Mouse (Mus musculus): Measurements from ENCODE around the gene Epx. TPM values are rescaled to one million over a fixed set of nuclear protein-coding genes. Genes with fewer than 3 reads are reported as not detected.
A peak's percentile ranks its signal among the peaks of the same experiment; 100 is the strongest.

Gene Epx
- polyA plus RNA-seq, 1 experiment, result 8.2 TPM

- no peak overlapping the region for H3K27ac ChIP-seq (ENCODE audit: control insufficient read depth, insufficient read depth, low read depth, low read length, poor library complexity)
- H3K4me1 ChIP-seq (ENCODE audit: control insufficient read depth, insufficient read depth, low read length), result no peaks in the 10 kb centered on the region
- H3K4me3 ChIP-seq (replicated peaks; ENCODE audit: control insufficient read depth, low read depth, low read length), result no peak overlapping the region
- 31% methylated on average over 4 of the region's 4 CpGs for WGBS
- TF ChIP-seq POLR2A (IDR thresholded peaks at IDR 0.05; ENCODE audit: borderline replicate concordance, control insufficient read depth, low read depth, low read length), result no peak
- no peak for TF ChIP-seq CTCF (IDR thresholded peaks at IDR 0.05; ENCODE audit: control insufficient read depth, insufficient read depth, low read length)
These were observed 57.9 kb downstream of the Epx start for GRCm38 (mm10) chr11:87817443-87817773.

GRCm38 (mm10) chr11:87816707-87817442 lies 58.5 kb downstream of the Epx start:
- Histone ChIP-seq H3K27ac (ENCODE audit: control insufficient read depth, insufficient read depth, low read depth, low read length, poor library complexity) (no peak overlapping the region), H3K4me3 (replicated peaks; ENCODE audit: control insufficient read depth, low read depth, low read length) (no peak overlapping the region), H3K4me1 (ENCODE audit: control insufficient read depth, insufficient read depth, low read length) (no peaks in the 10 kb centered on the region)
- 5% methylated on average over 31 of the region's 31 CpGs for WGBS
- peak; percentile 78 for TF ChIP-seq CTCF (IDR thresholded peaks at IDR 0.05; ENCODE audit: control insufficient read depth, insufficient read depth, low read length)
- no peak for TF ChIP-seq POLR2A (IDR thresholded peaks at IDR 0.05; ENCODE audit: borderline replicate concordance, control insufficient read depth, low read depth, low read length)

GRCm38 (mm10) chr11:87814831-87815230 lies 60.5 kb downstream of the Epx start:
- Histone ChIP-seq H3K27ac (ENCODE audit: control insufficient read depth, insufficient read depth, low read depth, low read length, poor library complexity) (no peak overlapping the region), H3K4me1 (ENCODE audit: control insufficient read depth, insufficient read depth, low read length) (no peaks in the 10 kb centered on the region), H3K4me3 (replicated peaks; ENCODE audit: control insufficient read depth, low read depth, low read length) (no peak overlapping the region)
- 68% methylated on average over 8 of the region's 8 CpGs for WGBS
- TF ChIP-seq CTCF (IDR thresholded peaks at IDR 0.05; ENCODE audit: control insufficient read depth, insufficient read depth, low read length), result no peak
- no peak for TF ChIP-seq POLR2A (IDR thresholded peaks at IDR 0.05; ENCODE audit: borderline replicate concordance, control insufficient read depth, low read depth, low read length)

Other genes starting within 250 kb of the Epx start
- 0.97 and 3.9 TPM in 2 replicates for gene Rnf43, start 212.8 kb downstream of the Epx start, polyA plus RNA-seq (2011; ENCODE audit: insufficient read depth, insufficient read length, low replicate concordance, missing spikeins)
- 38.9 and 127 TPM in 2 replicates for gene Supt4a, start 138.0 kb downstream of the Epx start, polyA plus RNA-seq (2011; ENCODE audit: insufficient read depth, insufficient read length, low replicate concordance, missing spikeins)
- gene Tspoap1, start 115.0 kb downstream of the Epx start, polyA plus RNA-seq (2011; ENCODE audit: insufficient read depth, insufficient read length, low replicate concordance, missing spikeins), result 18.0 and 50.9 TPM in 2 replicates
- 330 and 630 TPM in 2 replicates for gene Mpo, start 82.0 kb downstream of the Epx start, polyA plus RNA-seq (2011; ENCODE audit: insufficient read depth, insufficient read length, low replicate concordance, missing spikeins)
- gene Lpo, start 47.2 kb downstream of the Epx start, polyA plus RNA-seq (2011; ENCODE audit: insufficient read depth, insufficient read length, low replicate concordance, missing spikeins), result not detected in 2 replicates
- 3.9 and 10.2 TPM in 2 replicates for gene Mks1, start 22.3 kb downstream of the Epx start, polyA plus RNA-seq (2011; ENCODE audit: insufficient read depth, insufficient read length, low replicate concordance, missing spikeins)
- gene Olfr462, start 16.7 kb upstream of the Epx start, polyA plus RNA-seq (2011; ENCODE audit: insufficient read depth, insufficient read length, low replicate concordance, missing spikeins), result not detected in 2 replicates
- not detected in 2 replicates for gene Olfr463, start 21.9 kb upstream of the Epx start, polyA plus RNA-seq (2011; ENCODE audit: insufficient read depth, insufficient read length, low replicate concordance, missing spikeins)
- gene Olfr464, start 45.4 kb upstream of the Epx start, polyA plus RNA-seq (2011; ENCODE audit: insufficient read depth, insufficient read length, low replicate concordance, missing spikeins), result not detected in 2 replicates
- 50.1 and 63.0 TPM in 2 replicates for gene Dynll2, start 112.0 kb upstream of the Epx start, polyA plus RNA-seq (2011; ENCODE audit: insufficient read depth, insufficient read length, low replicate concordance, missing spikeins)
- gene Srsf1, start 171.8 kb upstream of the Epx start, polyA plus RNA-seq (2011; ENCODE audit: insufficient read depth, insufficient read length, low replicate concordance, missing spikeins), result 219 and 249 TPM in 2 replicates
- 10.8 and 16.7 TPM in 2 replicates for gene Vezf1, start 192.7 kb upstream of the Epx start, polyA plus RNA-seq (2011; ENCODE audit: insufficient read depth, insufficient read length, low replicate concordance, missing spikeins)
- 14.4 and 15.9 TPM in 2 replicates for gene Cuedc1, start 222.5 kb upstream of the Epx start, polyA plus RNA-seq (2011; ENCODE audit: insufficient read depth, insufficient read length, low replicate concordance, missing spikeins)

Measured in bone marrow, adult 2 months (tissue).